Mouse (Mus musculus) heart, adult 2 months (tissue): ENCODE results near the gene Gfra1.

Experiments used
- CTCF ChIP-seq: fragments of 200-600 bp; IDR thresholded peaks from 2 replicates; pipeline ENCODE4 v1.8.1; 2022; ENCODE audit warnings: antibody characterized with exemption, mild to moderate bottlenecking, moderate library complexity
- EP300 ChIP-seq: fragments of 200-500 bp; IDR thresholded peaks from 2 replicates; pipeline ENCODE4 v1.6.1; 2011; ENCODE audit warnings: low read depth, low read length, control low read depth; ENCODE audit not compliant: insufficient read depth
- POLR2A ChIP-seq: fragments of 200-500 bp; IDR thresholded peaks from 2 replicates; pipeline ENCODE4 v1.6.1; 2011; ENCODE audit warnings: mild to moderate bottlenecking, low read depth, low read length, control low read depth; ENCODE audit not compliant: insufficient read depth

GRCm38 (mm10) chr19:58453581-58453980 lies 2.1 kb downstream of the Gfra1 start:
- TF ChIP-seq CTCF, result no peak
- TF ChIP-seq POLR2A, result no peak
- TF ChIP-seq EP300, result no peak
